Mouse (Mus musculus) cerebellum, adult 9-10 months (tissue): ENCODE measurements around the gene Abi1.
"Not testable (repeated sequence)": the region's sequence is repeated elsewhere in the genome, so short reads cannot be mapped to it uniquely, and the experiment has no call there.

Experiments used
- DNase-seq: peaks from one replicate; pipeline ENCODE4 v3.0.0; 2022

Abi1 gene

GRCm38 (mm10) chr2:23028826-23029225, 11.2 kb downstream of the Abi1 start:
- peak; percentile 24 for DNase-seq

GRCm38 (mm10) chr2:23026379-23026778, 13.7 kb downstream of the Abi1 start:
- DNase-seq = no peak

- no peak for DNase-seq
These were observed 16.2 kb downstream of the Abi1 start for GRCm38 (mm10) chr2:23023714-23024282.

- no peak for DNase-seq
These were observed 17.0 kb downstream of the Abi1 start for GRCm38 (mm10) chr2:23023023-23023422.

GRCm38 (mm10) chr2:23021721-23022120, 18.3 kb downstream of the Abi1 start:
- no peak for DNase-seq

GRCm38 (mm10) chr2:23021320-23021719, 18.7 kb downstream of the Abi1 start:
- no peak for DNase-seq

GRCm38 (mm10) chr2:23019170-23019569, 20.9 kb downstream of the Abi1 start:
- no peak for DNase-seq

- DNase-seq = no peak
These were observed 23.9 kb downstream of the Abi1 start for GRCm38 (mm10) chr2:23016121-23016520.

- DNase-seq = no peak
These were observed 24.7 kb downstream of the Abi1 start for GRCm38 (mm10) chr2:23015335-23015734.

GRCm38 (mm10) chr2:23014935-23015334, 25.1 kb downstream of the Abi1 start:
- DNase-seq = not testable (repeated sequence)

GRCm38 (mm10) chr2:23008256-23008655, 31.8 kb downstream of the Abi1 start:
- no peak for DNase-seq

- DNase-seq = no peak
These were observed 32.5 kb downstream of the Abi1 start for GRCm38 (mm10) chr2:23007577-23007976.

GRCm38 (mm10) chr2:23007149-23007548, 32.9 kb downstream of the Abi1 start:
- no peak for DNase-seq

- no peak for DNase-seq
These were observed 33.8 kb downstream of the Abi1 start for GRCm38 (mm10) chr2:23006219-23006618.

GRCm38 (mm10) chr2:23002637-23003036, 37.4 kb downstream of the Abi1 start:
- no peak for DNase-seq

- DNase-seq = no peak
These were observed 40.4 kb downstream of the Abi1 start for GRCm38 (mm10) chr2:22999620-23000019.

GRCm38 (mm10) chr2:22998804-22999203, 41.2 kb downstream of the Abi1 start:
- no peak for DNase-seq

- DNase-seq = no peak
These were observed 42.0 kb downstream of the Abi1 start for GRCm38 (mm10) chr2:22998015-22998414.

- DNase-seq = no peak
These were observed 44.0 kb downstream of the Abi1 start for GRCm38 (mm10) chr2:22996071-22996470.

- peak; percentile 57 for DNase-seq
These were observed 53.9 kb downstream of the Abi1 start for GRCm38 (mm10) chr2:22985973-22986657.

- peak; percentile 83 for DNase-seq
These were observed 62.6 kb downstream of the Abi1 start for GRCm38 (mm10) chr2:22977387-22977973.

- DNase-seq = no peak
These were observed 77.1 kb downstream of the Abi1 start for GRCm38 (mm10) chr2:22962970-22963369.

GRCm38 (mm10) chr2:22962242-22962641, 77.8 kb downstream of the Abi1 start:
- DNase-seq = no peak

- no peak for DNase-seq
These were observed 78.4 kb downstream of the Abi1 start for GRCm38 (mm10) chr2:22961681-22962080.
